Mouse (Mus musculus) heart, embryonic 11.5 days (tissue): ENCODE results near the gene Pou2f3. TPM values are rescaled to one million over a fixed set of nuclear protein-coding genes. Genes with fewer than 3 reads are reported as not detected.
A peak's percentile ranks its signal among the peaks of the same experiment; 100 is the strongest.

Experiments used
- ATAC-seq: fragments of 200-750 bp; cut with Nextera tagmentation; replicated peaks from 2 replicates; pipeline ENCODE4 v1.8.0; 2017; ENCODE audit warnings: moderate library complexity; ENCODE audit not compliant: insufficient number of reproducible peaks, low FRiP score, low TSS enrichment
- H3K27ac ChIP-seq: fragments of 300-500 bp; sonication (generic); 2 replicates; pipeline ENCODE4 v1.5.1; 2014; ENCODE audit warnings: mild to moderate bottlenecking, low read depth, low read length
- H3K27me3 ChIP-seq: fragments of 300-500 bp; sonication (generic); 2 replicates; pipeline ENCODE4 v1.6.1; 2014; ENCODE audit warnings: mild to moderate bottlenecking, low read length, mixed read lengths; ENCODE audit not compliant: control insufficient read depth, insufficient read depth
- H3K36me3 ChIP-seq: fragments of 300-500 bp; sonication (generic); 2 replicates; pipeline ENCODE4 v1.6.1; 2014; ENCODE audit warnings: mild to moderate bottlenecking, low read length, moderate library complexity, mixed read lengths; ENCODE audit not compliant: control insufficient read depth, insufficient read depth
- H3K4me1 ChIP-seq: fragments of 300-500 bp; sonication (generic); 2 replicates; pipeline ENCODE4 v1.6.1; 2014; ENCODE audit warnings: low read length; ENCODE audit not compliant: control insufficient read depth, insufficient read depth
- H3K4me2 ChIP-seq: fragments of 300-500 bp; sonication (generic); 2 replicates; pipeline ENCODE4 v1.6.1; 2014; ENCODE audit warnings: mild to moderate bottlenecking, moderate library complexity
- H3K4me3 ChIP-seq: fragments of 300-500 bp; sonication (generic); 2 replicates; pipeline ENCODE4 v1.5.1; 2014; ENCODE audit warnings: low read depth, low read length
- H3K9ac ChIP-seq: fragments of 300-500 bp; sonication (generic); 2 replicates; pipeline ENCODE4 v1.6.1; 2014; ENCODE audit warnings: mild to moderate bottlenecking, low read depth, low read length, moderate library complexity
- H3K9me3 ChIP-seq: fragments of 300-500 bp; sonication (generic); replicated peaks from 2 replicates; pipeline ENCODE4 v1.6.1; 2016; ENCODE audit warnings: low read length; ENCODE audit not compliant: control insufficient read depth
- WGBS: fragments of 180-500 bp; shearing (Covaris S2); extraction: QIAGEN DNeasy Blood & Tissue Kit; methylation state at CpG from one replicate; pipeline ENCODE4 v1.1.7; 2014; ENCODE audit not compliant: insufficient replicate concordance; 5-methylcytosine and 5-hydroxymethylcytosine counted together
- polyA plus RNA-seq: library from polyadenylated mRNA; unstranded; fragments of >200 nt; fragmentation: Nextera tagmentation; extraction: Ambion mirVana; gene quantifications from 2 replicates; pipeline ENCODE4 v1.2.1, GENCODE M21; 2014

Pou2f3 gene
- polyA plus RNA-seq, 1 experiment from 2014 or later: not detected

- H3K4me1 ChIP-seq: peaks cover 4% of the 10 kb centered on the region; the same call in 1 of the 2 replicates
- no peaks in the 10 kb centered on the region for H3K27me3 ChIP-seq
- no peak overlapping the region for H3K4me3 ChIP-seq
- H3K4me2 ChIP-seq: no peak overlapping the region
- no peak overlapping the region for H3K9ac ChIP-seq
- no peaks in the 10 kb centered on the region for H3K9me3 ChIP-seq
- no peak for ATAC-seq
- 67% methylated on average over 7 of the region's 7 CpGs for WGBS
- H3K36me3 ChIP-seq: no peaks in the 10 kb centered on the region
- no peak overlapping the region for H3K27ac ChIP-seq
These were observed 32.0 kb downstream of the Pou2f3 start for GRCm38 (mm10) chr9:43178172-43178571.

DNA sequence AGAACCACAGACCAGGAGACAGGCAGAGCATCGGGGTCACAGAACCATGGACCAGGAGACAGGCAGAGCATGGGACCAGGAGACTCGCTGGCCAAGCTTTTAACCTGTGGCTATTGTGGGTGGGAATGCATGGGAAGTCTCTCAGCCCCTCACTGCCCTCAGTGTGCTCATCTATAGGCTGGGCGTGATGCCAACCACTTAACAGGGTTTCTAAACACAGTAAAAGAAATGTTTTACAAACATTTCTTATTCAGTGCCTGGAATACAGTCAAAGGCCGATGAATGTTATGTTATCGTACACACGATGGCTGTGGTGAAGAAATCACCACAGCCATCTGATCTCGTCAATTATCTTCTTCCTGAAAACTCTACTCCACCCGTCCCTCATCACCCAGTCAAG, 43.1 kb downstream of the Pou2f3 start:
- 74% methylated on average over 8 of the region's 8 CpGs for WGBS
- no peak overlapping the region for H3K4me2 ChIP-seq
- no peak overlapping the region for H3K27ac ChIP-seq
- no peak overlapping the region for H3K9ac ChIP-seq
- H3K27me3 ChIP-seq: no peaks in the 10 kb centered on the region
- no peaks in the 10 kb centered on the region for H3K36me3 ChIP-seq
- ATAC-seq: no peak
- no peaks in the 10 kb centered on the region for H3K9me3 ChIP-seq
- H3K4me1 ChIP-seq: no peaks in the 10 kb centered on the region
- H3K4me3 ChIP-seq: no peak overlapping the region

DNA sequence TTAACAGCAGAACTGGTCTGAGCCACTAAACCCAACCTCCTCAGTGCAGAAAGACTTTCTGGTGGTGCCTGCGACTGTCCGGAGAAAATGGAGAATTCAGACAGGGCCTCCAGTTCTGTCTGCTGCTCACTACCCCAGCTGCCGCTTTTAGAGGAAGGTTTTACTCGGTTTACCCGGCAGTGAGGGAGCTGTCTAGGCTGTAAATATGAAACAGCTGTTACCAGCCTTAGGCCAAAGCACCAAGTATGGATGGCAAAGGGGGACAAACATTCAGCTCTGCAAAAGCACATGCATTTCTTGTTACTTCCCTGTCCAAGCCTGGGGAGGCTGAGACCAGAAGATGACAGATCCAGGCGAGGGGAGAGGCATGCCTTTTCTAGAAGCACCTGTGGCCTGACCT, 43.8 kb downstream of the Pou2f3 start:
- 74% methylated on average over 6 of the region's 6 CpGs for WGBS
- H3K9me3 ChIP-seq: no peaks in the 10 kb centered on the region
- no peak for ATAC-seq
- no peaks in the 10 kb centered on the region for H3K4me1 ChIP-seq
- no peaks in the 10 kb centered on the region for H3K27me3 ChIP-seq
- no peak overlapping the region for H3K9ac ChIP-seq
- no peak overlapping the region for H3K4me3 ChIP-seq
- no peaks in the 10 kb centered on the region for H3K36me3 ChIP-seq
- H3K4me2 ChIP-seq: no peak overlapping the region
- no peak overlapping the region for H3K27ac ChIP-seq

- Histone ChIP-seq H3K27me3 (peaks cover 6% of the 10 kb centered on the region), H3K4me1 (no peaks in the 10 kb centered on the region), H3K36me3 (no peaks in the 10 kb centered on the region), H3K9me3 (no peaks in the 10 kb centered on the region), H3K27ac (no peak overlapping the region), H3K4me2 (no peak overlapping the region), H3K9ac (no peak overlapping the region), H3K4me3 (no peak overlapping the region)
- 61% methylated on average over 6 of the region's 6 CpGs for WGBS
- ATAC-seq: no peak
These were observed 54.2 kb downstream of the Pou2f3 start for GRCm38 (mm10) chr9:43155960-43156359.

DNA sequence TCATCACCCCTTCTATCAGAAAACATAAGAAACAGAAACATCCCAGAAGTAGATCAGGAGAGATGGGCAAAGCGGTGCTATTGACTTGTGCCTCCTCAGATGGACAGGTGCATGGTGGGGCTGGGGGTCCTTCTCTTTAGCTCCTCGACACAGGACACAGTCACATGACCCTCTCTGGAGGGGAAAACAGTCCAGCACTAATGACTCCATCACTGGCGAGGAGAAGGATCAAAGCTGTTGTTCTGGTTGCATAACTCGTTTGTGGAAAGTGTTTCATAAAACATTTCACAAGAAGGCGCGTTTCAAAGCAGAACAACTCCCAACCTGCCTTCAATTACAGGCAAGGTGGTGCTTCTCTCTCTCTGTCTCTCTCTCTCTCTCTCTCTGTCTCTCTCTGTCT, 58.4 kb downstream of the Pou2f3 start:
- H3K36me3 ChIP-seq: no peaks in the 10 kb centered on the region
- peaks cover 9% of the 10 kb centered on the region for H3K4me1 ChIP-seq
- H3K9me3 ChIP-seq: no peaks in the 10 kb centered on the region
- no peak overlapping the region for H3K9ac ChIP-seq
- no peak overlapping the region for H3K4me2 ChIP-seq
- ATAC-seq: no peak
- H3K27me3 ChIP-seq: peaks cover 13% of the 10 kb centered on the region
- WGBS: 78% methylated on average over 6 of the region's 6 CpGs
- no peak overlapping the region for H3K4me3 ChIP-seq
- no peak overlapping the region for H3K27ac ChIP-seq

DNA sequence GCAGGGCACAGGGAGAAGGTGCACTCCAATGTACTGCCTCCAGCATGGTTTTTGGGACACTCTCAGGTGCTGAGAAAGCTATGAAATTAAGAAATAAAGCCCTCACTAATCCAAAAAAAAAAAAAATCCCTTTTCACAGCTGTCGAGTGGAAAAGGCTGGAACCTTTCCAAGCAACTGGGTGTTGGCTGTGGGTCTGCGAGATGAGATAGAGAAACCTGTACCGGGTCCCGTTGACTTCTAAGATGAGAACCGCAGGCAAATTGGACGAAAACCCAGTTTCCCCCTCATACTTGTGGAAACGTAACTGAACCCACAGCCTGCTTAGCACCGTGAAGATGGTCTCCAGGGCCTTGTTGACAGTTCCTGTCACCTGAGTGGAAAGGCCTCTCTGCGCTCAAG, 59.2 kb downstream of the Pou2f3 start:
- Histone ChIP-seq H3K9me3 (no peaks in the 10 kb centered on the region), H3K4me3 (no peak overlapping the region), H3K4me2 (no peak overlapping the region), H3K9ac (no peak overlapping the region), H3K27ac (no peak overlapping the region), H3K4me1 (peaks cover 9% of the 10 kb centered on the region), H3K27me3 (peaks cover 13% of the 10 kb centered on the region), H3K36me3 (no peaks in the 10 kb centered on the region)
- no peak for ATAC-seq
- WGBS: 57% methylated on average over 9 of the region's 9 CpGs

DNA sequence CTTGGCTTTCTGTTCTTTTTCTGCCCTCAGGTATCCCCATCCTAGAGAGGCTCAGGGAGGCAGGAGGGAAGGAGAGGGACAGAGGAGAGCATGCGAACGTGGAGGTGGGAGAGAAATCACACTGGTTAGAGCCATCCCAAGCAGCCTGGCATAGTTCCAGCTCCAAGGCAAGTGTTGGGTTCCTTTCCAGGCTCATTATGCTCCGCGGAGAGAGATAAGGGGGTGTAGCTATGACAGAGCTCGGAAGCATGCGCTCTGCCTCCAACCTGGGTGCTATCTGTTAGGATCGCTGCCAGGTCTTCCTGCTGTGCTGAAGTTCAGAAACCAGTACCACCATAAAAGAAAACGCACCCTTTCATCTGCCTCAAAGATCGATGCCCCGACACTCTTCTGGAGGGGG, 60.1 kb downstream of the Pou2f3 start:
- 27% methylated on average over 10 of the region's 10 CpGs for WGBS
- ATAC-seq: no peak
- no peak overlapping the region for H3K27ac ChIP-seq
- H3K4me3 ChIP-seq: no peak overlapping the region
- peak overlapping the region; percentile 47 for H3K4me2 ChIP-seq
- no peaks in the 10 kb centered on the region for H3K9me3 ChIP-seq
- H3K27me3 ChIP-seq: peaks cover 10% of the 10 kb centered on the region
- H3K4me1 ChIP-seq: peaks cover 9% of the 10 kb centered on the region
- H3K9ac ChIP-seq: no peak overlapping the region
- H3K36me3 ChIP-seq: no peaks in the 10 kb centered on the region

DNA sequence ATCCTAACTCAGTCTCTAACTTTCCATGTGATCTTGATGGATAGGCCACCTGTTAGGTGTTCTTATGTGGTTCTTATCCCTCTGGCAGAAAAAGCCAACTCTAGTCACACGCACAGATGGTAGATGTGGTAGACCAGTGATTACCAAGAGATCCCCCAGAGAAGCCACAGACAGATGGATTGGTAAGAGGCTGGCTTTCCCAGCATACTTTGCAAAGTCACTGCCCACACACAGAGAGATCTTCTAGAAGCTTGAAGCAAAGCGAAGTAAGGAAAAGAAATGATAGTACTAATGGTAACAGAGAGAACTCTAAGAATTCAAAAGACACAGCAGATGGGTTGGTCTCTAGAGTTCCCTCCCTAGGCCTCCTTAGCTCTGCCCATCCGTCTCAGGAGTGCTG, 60.7 kb downstream of the Pou2f3 start:
- Histone ChIP-seq H3K9ac (no peak overlapping the region), H3K9me3 (no peaks in the 10 kb centered on the region), H3K27me3 (peaks cover 10% of the 10 kb centered on the region), H3K4me2 (no peak overlapping the region), H3K4me3 (no peak overlapping the region), H3K27ac (no peak overlapping the region), H3K4me1 (peaks cover 13% of the 10 kb centered on the region), H3K36me3 (no peaks in the 10 kb centered on the region)
- no peak for ATAC-seq
- 68% methylated on average over 3 of the region's 3 CpGs for WGBS

DNA sequence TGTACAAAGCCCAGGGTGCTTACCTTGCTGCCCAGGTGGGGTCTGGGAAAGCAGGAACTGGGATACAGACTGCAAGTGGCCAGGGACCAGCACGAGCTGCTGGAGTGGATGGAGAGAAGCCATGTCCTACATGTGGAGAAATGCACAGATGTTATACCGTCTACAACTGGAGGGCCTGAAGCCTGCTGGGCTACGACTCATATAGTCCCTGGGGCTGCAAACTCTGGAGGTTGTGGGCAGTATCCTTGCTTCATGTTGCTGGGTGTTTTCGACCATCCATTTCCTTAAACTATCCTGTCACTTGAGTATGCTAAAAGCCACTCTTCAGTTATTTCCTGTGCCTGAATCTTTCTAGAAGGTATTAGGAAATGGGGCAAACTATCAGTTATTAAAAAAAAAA, 65.0 kb downstream of the Pou2f3 start:
- no peak overlapping the region for H3K9ac ChIP-seq
- H3K36me3 ChIP-seq: no peaks in the 10 kb centered on the region
- peaks cover 6% of the 10 kb centered on the region for H3K27me3 ChIP-seq
- H3K4me3 ChIP-seq: no peak overlapping the region
- no peak overlapping the region for H3K4me2 ChIP-seq
- no peak for ATAC-seq
- WGBS: 76% methylated on average over 4 of the region's 4 CpGs
- H3K27ac ChIP-seq: no peak overlapping the region
- H3K9me3 ChIP-seq: no peaks in the 10 kb centered on the region
- H3K4me1 ChIP-seq: peaks cover 9% of the 10 kb centered on the region
